Mouse (Mus musculus): ENCODE data around the gene Taf3. TPM values are rescaled to one million over a fixed set of nuclear protein-coding genes. Genes with fewer than 3 reads are reported as not detected.

Taf3 gene
- total and polyA plus RNA-seq, 3 experiments, result 3.1 to 13.4 (median 6.0) TPM

GRCm38 (mm10) chr2:9917602-9918001, 130.8 kb downstream of the Taf3 start:
- TF ChIP-seq MXI1 (IDR thresholded peaks at IDR 0.05; ENCODE audit: low read depth, low read length), result no peak
- TF ChIP-seq GABPA (IDR thresholded peaks at IDR 0.05; ENCODE audit: insufficient replicate concordance, low read depth, low read length), result no peak
- TF ChIP-seq NELFE (IDR thresholded peaks at IDR 0.05; ENCODE audit: low read depth, low read length), result no peak
- TF ChIP-seq USF2 (conservative IDR thresholded peaks at IDR 0.05; ENCODE audit: low read depth, low read length), result no peak
- no peak for TF ChIP-seq IRF4 (IDR thresholded peaks at IDR 0.05; ENCODE audit: low read depth, low read length)
- TF ChIP-seq ZNF384 (IDR thresholded peaks at IDR 0.05; ENCODE audit: low read depth, low read length), result no peak
- TF ChIP-seq MYC (IDR thresholded peaks at IDR 0.05; ENCODE audit: low read depth, low read length), result no peak
- TF ChIP-seq JUND (conservative IDR thresholded peaks at IDR 0.05; ENCODE audit: low read depth, low read length), result no peak
- TF ChIP-seq EP300 (IDR thresholded peaks at IDR 0.05; ENCODE audit: low read length), result no peak
- no peak for TF ChIP-seq POLR2A (IDR thresholded peaks at IDR 0.05; ENCODE audit: low read depth, low read length)
- no peak for TF ChIP-seq JUN (IDR thresholded peaks at IDR 0.05; ENCODE audit: insufficient read depth, low read depth, low read length)
- TF ChIP-seq NRF1 (IDR thresholded peaks at IDR 0.05; ENCODE audit: low read depth, low read length), result no peak
- TF ChIP-seq ZMIZ1 (IDR thresholded peaks at IDR 0.05; ENCODE audit: low read depth, low read length), result no peak
- TF ChIP-seq BHLHE40 (IDR thresholded peaks at IDR 0.05; ENCODE audit: low read depth, low read length), result no peak
- TF ChIP-seq SMC3 (IDR thresholded peaks at IDR 0.05; ENCODE audit: low read depth, low read length), result no peak
- TF ChIP-seq CHD2 (IDR thresholded peaks at IDR 0.05; ENCODE audit: low read length), result no peak
- dilution Hi-C loops (cut with MboI; ENCODE audit: extremely low pct_ligation_motif_present, extremely low pct_unique_long_range_greater_than_20kb, low sequenced_read_pairs) (no loop called here), in situ Hi-C loops (cut with MboI; ENCODE audit: low pct_ligation_motif_present, low pct_unique_long_range_greater_than_20kb, low sequenced_read_pairs) (no loop called here)
- peaks cover 25 to 62% of the 10 kb centered on the region in 2 experiments for H3K36me3 ChIP-seq (replicated peaks in 1 of 2; ENCODE audit: control insufficient read depth in 1 of 2, insufficient read depth in 1 of 2, low read length in 1 of 2)
- H3K4me3 ChIP-seq (replicated peaks in 1 of 3; ENCODE audit: low read depth in 2 of 3, low read length in 2 of 3, poor library complexity in 1 of 3), result no peak overlapping the region
- H3K79me2 ChIP-seq (replicated peaks; ENCODE audit: control insufficient read depth, extremely low read depth, insufficient read depth, poor library complexity, severe bottlenecking), result no peaks in the 10 kb centered on the region
- H3K27ac ChIP-seq (ENCODE audit: insufficient read depth, low read depth), result no peak overlapping the region
- H3K9me3 ChIP-seq (replicated peaks; ENCODE audit: low read length), result no peaks in the 10 kb centered on the region
- 0 out of 4 replicates have a peak, but pooled peaks cover 0 to 3% of the 10 kb centered on the region in 2 experiments for H3K4me1 ChIP-seq (ENCODE audit: control insufficient read depth in 1 of 2, insufficient read depth in 2 of 2)
- no peaks in the 10 kb centered on the region for H3K27me3 ChIP-seq (replicated peaks)
- H3K9ac ChIP-seq (ENCODE audit: insufficient read depth, low read depth), result no peak overlapping the region
- DNase-seq (ENCODE audit: extremely low read depth), result no peak
- no peak overlapping the region for H3K4me2 ChIP-seq (ENCODE audit: insufficient read depth, low read depth, poor library complexity, severe bottlenecking)

- Histone ChIP-seq H3K79me2 (replicated peaks; ENCODE audit: control insufficient read depth, extremely low read depth, insufficient read depth, poor library complexity, severe bottlenecking) (no peaks in the 10 kb centered on the region), H3K4me3 (replicated peaks in 1 of 3; ENCODE audit: low read depth in 2 of 3, low read length in 2 of 3, poor library complexity in 1 of 3) (no peak overlapping the region), H3K9ac (ENCODE audit: insufficient read depth, low read depth) (no peak overlapping the region), H3K27me3 (replicated peaks) (no peaks in the 10 kb centered on the region), H3K4me1 (ENCODE audit: control insufficient read depth in 1 of 2, insufficient read depth in 2 of 2) (peaks cover 3 to 8% of the 10 kb centered on the region in 2 experiments; a peak in 3 of 4 replicates), H3K9me3 (replicated peaks; ENCODE audit: low read length) (no peaks in the 10 kb centered on the region), H3K36me3 (replicated peaks in 1 of 2; ENCODE audit: control insufficient read depth in 1 of 2, insufficient read depth in 1 of 2, low read length in 1 of 2) (no peaks in the 10 kb centered on the region), H3K27ac (ENCODE audit: insufficient read depth, low read depth) (no peak overlapping the region), H3K4me2 (ENCODE audit: insufficient read depth, low read depth, poor library complexity, severe bottlenecking) (no peak overlapping the region)
- DNase-seq (ENCODE audit: extremely low read depth), result no peak
- in situ Hi-C loops (cut with MboI; ENCODE audit: low pct_ligation_motif_present, low pct_unique_long_range_greater_than_20kb, low sequenced_read_pairs) (no loop called here), dilution Hi-C loops (cut with MboI; ENCODE audit: extremely low pct_ligation_motif_present, extremely low pct_unique_long_range_greater_than_20kb, low sequenced_read_pairs) (no loop called here)
- TF ChIP-seq CTCF (conservative IDR thresholded peaks at IDR 0.05 in 1 of 2, IDR thresholded peaks at IDR 0.05 in 1 of 2; ENCODE audit: low read depth in 2 of 2, low read length in 2 of 2) (no peak), USF1 (IDR thresholded peaks at IDR 0.05; ENCODE audit: low read depth, low read length) (peak; percentile 41; the same call in 1 of the 2 replicates), POLR2AphosphoS2 (IDR thresholded peaks at IDR 0.05; ENCODE audit: low read depth, low read length) (no peak), TCF12 (IDR thresholded peaks at IDR 0.05; ENCODE audit: low read depth, low read length) (no peak), GABPA (IDR thresholded peaks at IDR 0.05; ENCODE audit: insufficient replicate concordance, low read depth, low read length) (no peak)
These were observed 142.4 kb downstream of the Taf3 start for GRCm38 (mm10) chr2:9905995-9906394.
